Mouse (Mus musculus) midbrain, postnatal 0 days (tissue): Measurements from ENCODE around the gene Hpcal1. TPM values are rescaled to one million over a fixed set of nuclear protein-coding genes. Genes with fewer than 3 reads are reported as not detected.

Experiments used
- ATAC-seq: fragments of 200-750 bp; cut with Nextera tagmentation; 2 replicates; pipeline ENCODE4 v1.8.0; 2017; ENCODE audit warnings: moderate number of reproducible peaks, mild to moderate bottlenecking, moderate TSS enrichment, moderate library complexity; ENCODE audit not compliant: low FRiP score
- DNase-seq: peaks from one replicate; pipeline ENCODE4 v3.0.0-alpha.2; 2015; ENCODE audit warnings: low spot score
- H3K27ac ChIP-seq: fragments of 300-500 bp; sonication (generic); 2 replicates; pipeline ENCODE4 v1.5.1; 2014; ENCODE audit warnings: low read depth, mild to moderate bottlenecking, low read length, mixed read lengths
- H3K27me3 ChIP-seq: fragments of 300-500 bp; sonication (generic); 2 replicates; pipeline ENCODE4 v1.6.1; 2014; ENCODE audit warnings: low read length, control low read depth, mixed read lengths; ENCODE audit not compliant: insufficient read depth
- H3K36me3 ChIP-seq: fragments of 300-500 bp; sonication (generic); 2 replicates; pipeline ENCODE4 v1.6.1; 2014; ENCODE audit warnings: low read length, control low read depth, mixed read lengths; ENCODE audit not compliant: insufficient read depth
- H3K4me1 ChIP-seq: fragments of 300-500 bp; sonication (generic); 2 replicates; pipeline ENCODE4 v1.6.1; 2014; ENCODE audit warnings: mild to moderate bottlenecking, control low read depth, antibody characterized with exemption, low read length, mixed read lengths; ENCODE audit not compliant: insufficient read depth
- H3K4me2 ChIP-seq: fragments of 300-500 bp; sonication (generic); 2 replicates; pipeline ENCODE4 v1.6.1; 2014; ENCODE audit warnings: low read depth, mild to moderate bottlenecking, low read length, mixed read lengths; ENCODE audit not compliant: poor library complexity, severe bottlenecking
- H3K4me3 ChIP-seq: fragments of 300-500 bp; sonication (generic); 2 replicates; pipeline ENCODE4 v1.5.1; 2014; ENCODE audit warnings: low read depth, mild to moderate bottlenecking, low read length, moderate library complexity
- H3K9ac ChIP-seq: fragments of 300-500 bp; sonication (generic); replicated peaks from 2 replicates; pipeline ENCODE4 v1.6.1; 2014; ENCODE audit warnings: mild to moderate bottlenecking, low read length, moderate library complexity, mixed read lengths; ENCODE audit not compliant: poor library complexity, severe bottlenecking
- H3K9me3 ChIP-seq: fragments of 300-500 bp; sonication (generic); 2 replicates; pipeline ENCODE4 v1.6.1; 2016; ENCODE audit warnings: low read length, control low read depth
- CTCF ChIP-seq: IDR thresholded peaks from 2 replicates; pipeline ENCODE4 v1.5.1; 2016; ENCODE audit warnings: antibody characterized with exemption, mild to moderate bottlenecking
- WGBS: fragments of 180-500 bp; shearing (Covaris S2); extraction: QIAGEN DNeasy Blood & Tissue Kit; methylation state at CpG from one replicate; pipeline ENCODE4 v1.1.7; 2014; 5-methylcytosine and 5-hydroxymethylcytosine counted together
- polyA plus RNA-seq: library from polyadenylated mRNA; unstranded; fragments of >200 nt; fragmentation: Nextera tagmentation; extraction: Ambion mirVana; gene quantifications from 2 replicates; pipeline ENCODE4 v1.2.1, GENCODE M21; 2015
- total RNA-seq: library from RNA; depleted of rRNA; stranded (reverse); fragments of >200 nt; gene quantifications from 2 replicates; pipeline ENCODE4 v1.2.3, GENCODE M21; 2014

The Hpcal1 gene
- total and polyA plus RNA-seq, 2 experiments from 2014 or later, result 94.0 to 139 TPM

- TF ChIP-seq CTCF, result no peak
Observed at GRCm38 (mm10) chr12:17703866-17704265, 13.2 kb downstream of the Hpcal1 start.

DNA sequence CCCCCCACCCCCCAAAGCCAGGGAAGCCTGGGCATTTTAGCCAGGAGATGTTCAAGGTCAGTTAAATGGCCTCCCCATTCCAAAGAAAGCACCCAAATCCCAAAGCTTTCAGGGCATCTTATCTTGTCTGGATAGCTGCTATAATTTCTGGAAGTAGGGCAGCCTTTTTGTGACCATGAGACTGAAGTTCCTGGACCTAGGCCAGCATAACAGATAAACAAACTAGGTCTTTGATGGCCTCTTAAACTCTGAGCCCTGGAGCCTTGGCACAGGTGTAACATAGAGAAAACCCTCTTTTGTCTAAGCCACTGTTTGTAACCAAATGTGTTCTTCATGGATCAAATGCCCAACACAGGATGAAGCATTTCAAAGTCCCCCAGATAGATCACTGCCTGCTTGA lies 16.8 kb downstream of the Hpcal1 start:
- Histone ChIP-seq H3K4me3 (no peak overlapping the region), H3K27me3 (no peaks in the 10 kb centered on the region), H3K9me3 (no peaks in the 10 kb centered on the region), H3K4me1 (no peaks in the 10 kb centered on the region), H3K9ac (no peak overlapping the region), H3K4me2 (no peak overlapping the region), H3K27ac (no peak overlapping the region), H3K36me3 (no peaks in the 10 kb centered on the region)
- no peak for DNase-seq
- TF ChIP-seq CTCF, result no peak
- no peak for ATAC-seq

More at GRCm38 (mm10) chr12:17703866-17704265, 13.2 kb downstream of the Hpcal1 start:
- DNase-seq, result no peak
- Histone ChIP-seq H3K27ac (no peak overlapping the region), H3K36me3 (no peaks in the 10 kb centered on the region), H3K27me3 (no peaks in the 10 kb centered on the region), H3K9me3 (no peaks in the 10 kb centered on the region), H3K9ac (no peak overlapping the region), H3K4me2 (no peak overlapping the region), H3K4me1 (0 out of 2 replicates have a peak, but pooled peaks cover 4% of the 10 kb centered on the region), H3K4me3 (no peak overlapping the region)
- no peak for ATAC-seq
- 95% methylated on average over 3 of the region's 3 CpGs for whole genome bisulfite sequencing

- no peak for DNase-seq
- Histone ChIP-seq H3K27me3 (no peaks in the 10 kb centered on the region), H3K9me3 (no peaks in the 10 kb centered on the region), H3K4me3 (no peak overlapping the region), H3K36me3 (no peaks in the 10 kb centered on the region), H3K27ac (no peak overlapping the region), H3K4me2 (no peak overlapping the region), H3K4me1 (no peaks in the 10 kb centered on the region), H3K9ac (no peak overlapping the region)
- 18% methylated on average over 4 of the region's 4 CpGs for WGBS
- ATAC-seq, result peak; percentile 61; the same call in 1 of the 2 replicates
- peak; percentile 51 for TF ChIP-seq CTCF
Observed at GRCm38 (mm10) chr12:17709451-17709850, 18.8 kb downstream of the Hpcal1 start.

GRCm38 (mm10) chr12:17709926-17710746 lies 19.5 kb downstream of the Hpcal1 start:
- no peak for DNase-seq
- no peak for ATAC-seq
- Histone ChIP-seq H3K4me3 (no peak overlapping the region), H3K9ac (no peak overlapping the region), H3K9me3 (no peaks in the 10 kb centered on the region), H3K27me3 (no peaks in the 10 kb centered on the region), H3K27ac (no peak overlapping the region), H3K36me3 (no peaks in the 10 kb centered on the region), H3K4me2 (no peak overlapping the region), H3K4me1 (no peaks in the 10 kb centered on the region)
- WGBS, result 77% methylated on average over 17 of the region's 17 CpGs
- no peak for TF ChIP-seq CTCF

GRCm38 (mm10) chr12:17710747-17711092 lies 20.1 kb downstream of the Hpcal1 start:
- Histone ChIP-seq H3K9me3 (no peaks in the 10 kb centered on the region), H3K27ac (no peak overlapping the region), H3K4me1 (no peaks in the 10 kb centered on the region), H3K4me2 (no peak overlapping the region), H3K4me3 (no peak overlapping the region), H3K27me3 (no peaks in the 10 kb centered on the region), H3K36me3 (no peaks in the 10 kb centered on the region), H3K9ac (no peak overlapping the region)
- ATAC-seq (no peak), DNase-seq (no peak)
- WGBS, result 66% methylated on average over 3 of the region's 3 CpGs
- no peak for TF ChIP-seq CTCF

DNA sequence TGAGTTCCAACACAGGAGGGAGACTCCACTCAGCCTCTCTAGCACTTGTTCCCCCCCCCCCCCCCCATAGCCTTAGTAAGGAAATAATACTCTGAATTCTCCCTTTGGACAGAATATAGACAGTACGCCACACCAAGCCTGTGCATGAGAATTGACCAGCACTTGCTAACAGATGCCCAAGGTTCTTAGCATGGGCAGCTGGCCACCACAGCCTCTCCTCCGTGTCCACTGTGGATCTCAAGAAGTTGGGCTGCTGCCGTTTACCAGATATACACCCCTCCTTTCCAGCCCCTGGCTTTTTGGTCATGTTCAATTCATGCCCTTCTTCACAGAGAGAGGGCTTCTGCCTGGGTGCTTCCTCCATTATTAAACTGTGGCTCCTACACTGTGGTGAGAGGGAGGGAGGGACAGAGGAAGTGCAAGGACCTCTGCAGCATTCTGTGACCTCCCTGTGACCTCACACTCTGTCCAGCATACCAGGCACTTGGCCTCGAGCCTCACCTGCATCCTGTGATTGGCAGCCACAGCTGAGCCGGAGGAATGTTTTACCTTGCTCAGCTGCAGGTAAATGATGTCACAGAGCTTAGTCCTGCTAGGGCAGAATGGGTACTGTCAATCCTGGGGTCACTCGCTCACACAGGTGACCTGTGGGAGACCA lies 21.2 kb downstream of the Hpcal1 start:
- Histone ChIP-seq H3K36me3 (no peaks in the 10 kb centered on the region), H3K27me3 (no peaks in the 10 kb centered on the region), H3K27ac (no peak overlapping the region), H3K9me3 (no peaks in the 10 kb centered on the region), H3K4me1 (no peaks in the 10 kb centered on the region), H3K4me3 (no peak overlapping the region), H3K4me2 (no peak overlapping the region), H3K9ac (no peak overlapping the region)
- DNase-seq (no peak), ATAC-seq (no peak)
- WGBS, result 85% methylated on average over 6 of the region's 6 CpGs
- TF ChIP-seq CTCF, result no peak
